Mouse (Mus musculus) E14TG2a.4 (cell line): ENCODE results near the gene Ciita.
A peak's percentile ranks its signal among the peaks of the same experiment; 100 is the strongest.

Source experiments
- H3K27me3 ChIP-seq: 2 replicates; pipeline ENCODE4 v1.6.1; 2014; ENCODE audit warnings: low read length, control low read depth; ENCODE audit not compliant: insufficient read depth
- H3K36me3 ChIP-seq: 2 replicates; pipeline ENCODE4 v1.6.1; 2014; ENCODE audit warnings: low read length, control low read depth; ENCODE audit not compliant: insufficient read depth
- H3K4me1 ChIP-seq: replicated peaks from 2 replicates; pipeline ENCODE4 v1.6.1; 2014; ENCODE audit warnings: low read depth, low read length, control low read depth
- H3K4me3 ChIP-seq: replicated peaks from 2 replicates; pipeline ENCODE4 v1.5.1; 2014; ENCODE audit warnings: mild to moderate bottlenecking, low read length
- H3K9me3 ChIP-seq: 2 replicates; pipeline ENCODE4 v1.6.1; 2014; ENCODE audit warnings: low read length, control low read depth
- CTCF ChIP-seq: conservative IDR thresholded peaks from 2 replicates; pipeline ENCODE4 v1.5.1; 2014; ENCODE audit warnings: low read length
- NANOG ChIP-seq: IDR thresholded peaks from 2 replicates; pipeline ENCODE4 v1.6.1; 2014; ENCODE audit warnings: borderline replicate concordance, low read length, mixed read lengths
- POU5F1 ChIP-seq: IDR thresholded peaks from 2 replicates; pipeline ENCODE4 v1.6.1; 2014; ENCODE audit warnings: low read length, borderline replicate concordance

Ciita gene

GRCm38 (mm10) chr16:10486993-10487392 is 7.1 kb downstream of the Ciita start:
- Histone ChIP-seq H3K4me1 (peaks cover 13% of the 10 kb centered on the region), H3K36me3 (no peaks in the 10 kb centered on the region), H3K27me3 (peaks cover 61% of the 10 kb centered on the region), H3K4me3 (no peak overlapping the region), H3K9me3 (no peaks in the 10 kb centered on the region)
- TF ChIP-seq NANOG (no peak), CTCF (no peak), POU5F1 (no peak)

GRCm38 (mm10) chr16:10487895-10488493 is 8.1 kb downstream of the Ciita start:
- Histone ChIP-seq H3K36me3 (no peaks in the 10 kb centered on the region), H3K27me3 (peaks cover 60% of the 10 kb centered on the region), H3K4me1 (peaks cover 13% of the 10 kb centered on the region), H3K9me3 (no peaks in the 10 kb centered on the region), H3K4me3 (no peak overlapping the region)
- TF ChIP-seq POU5F1, result no peak
- TF ChIP-seq CTCF, result no peak
- no peak for TF ChIP-seq NANOG

DNA sequence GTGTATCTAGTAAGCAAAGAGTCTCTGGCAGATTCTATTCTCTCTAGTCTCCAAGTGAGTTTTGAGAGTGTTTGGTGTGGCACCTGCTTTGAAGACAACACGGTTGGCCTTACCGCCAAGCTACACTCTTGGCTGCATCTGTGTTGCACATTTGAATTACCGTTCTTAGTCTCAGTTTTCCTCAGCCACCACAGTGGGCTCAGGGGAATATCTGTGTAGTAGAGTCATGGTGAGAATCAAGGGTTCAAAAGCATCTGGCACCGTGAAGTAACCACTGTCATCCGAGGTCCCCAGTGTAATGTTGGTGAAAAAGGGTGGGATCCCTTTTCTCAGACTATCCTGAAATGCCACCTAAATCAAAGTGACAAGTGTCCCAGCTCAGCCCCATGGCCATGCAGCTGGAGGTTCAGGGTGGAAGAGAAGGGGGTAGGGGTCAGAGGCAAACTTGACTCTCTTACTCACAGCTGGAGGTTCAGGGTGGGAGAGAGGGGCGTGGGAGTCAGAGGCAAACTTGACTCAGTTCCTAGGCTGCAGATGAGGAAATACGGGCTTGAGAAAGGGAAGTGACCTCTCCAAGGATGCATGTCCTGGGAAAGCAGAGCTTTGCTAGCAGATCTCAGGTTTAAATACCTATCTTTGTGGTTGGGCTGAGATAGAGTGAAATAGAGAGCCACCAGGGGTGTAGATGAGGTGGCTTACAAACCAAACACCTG is 9.1 kb downstream of the Ciita start:
- H3K27me3 ChIP-seq, result peaks cover 59% of the 10 kb centered on the region
- peaks cover 13% of the 10 kb centered on the region for H3K4me1 ChIP-seq
- no peak overlapping the region for H3K4me3 ChIP-seq
- TF ChIP-seq NANOG (no peak), CTCF (no peak), POU5F1 (no peak)
- no peaks in the 10 kb centered on the region for H3K9me3 ChIP-seq
- no peaks in the 10 kb centered on the region for H3K36me3 ChIP-seq

- H3K27me3 ChIP-seq, result peaks cover 60% of the 10 kb centered on the region
Measured at GRCm38 (mm10) chr16:10489483-10489882, 9.6 kb downstream of the Ciita start.

GRCm38 (mm10) chr16:10489904-10490457 is 10.1 kb downstream of the Ciita start:
- H3K4me1 ChIP-seq, result peaks cover 13% of the 10 kb centered on the region
- no peaks in the 10 kb centered on the region for H3K9me3 ChIP-seq
- peak overlapping the region; percentile 60 for H3K4me3 ChIP-seq
- no peak for TF ChIP-seq POU5F1
- no peaks in the 10 kb centered on the region for H3K36me3 ChIP-seq
- H3K27me3 ChIP-seq, result peaks cover 61% of the 10 kb centered on the region

More at GRCm38 (mm10) chr16:10489483-10489882, 9.6 kb downstream of the Ciita start:
- Histone ChIP-seq H3K9me3 (no peaks in the 10 kb centered on the region), H3K4me3 (peak overlapping the region; percentile 60), H3K4me1 (peaks cover 13% of the 10 kb centered on the region), H3K36me3 (no peaks in the 10 kb centered on the region)
- TF ChIP-seq NANOG (no peak), CTCF (no peak), POU5F1 (no peak)

GRCm38 (mm10) chr16:10490503-10491150 is 10.8 kb downstream of the Ciita start:
- no peak for TF ChIP-seq NANOG
- no peak for TF ChIP-seq POU5F1
- no peak for TF ChIP-seq CTCF
- Histone ChIP-seq H3K36me3 (no peaks in the 10 kb centered on the region), H3K9me3 (no peaks in the 10 kb centered on the region), H3K4me3 (no peak overlapping the region), H3K4me1 (peaks cover 13% of the 10 kb centered on the region), H3K27me3 (peaks cover 65% of the 10 kb centered on the region)

- Histone ChIP-seq H3K27me3 (peaks cover 70% of the 10 kb centered on the region), H3K36me3 (no peaks in the 10 kb centered on the region), H3K9me3 (no peaks in the 10 kb centered on the region), H3K4me1 (peaks cover 13% of the 10 kb centered on the region), H3K4me3 (no peak overlapping the region)
- TF ChIP-seq POU5F1 (no peak), NANOG (no peak), CTCF (no peak)
Measured at GRCm38 (mm10) chr16:10491716-10492115, 11.9 kb downstream of the Ciita start.

GRCm38 (mm10) chr16:10492587-10492986 is 12.7 kb downstream of the Ciita start:
- Histone ChIP-seq H3K36me3 (no peaks in the 10 kb centered on the region), H3K9me3 (no peaks in the 10 kb centered on the region), H3K27me3 (peaks cover 63% of the 10 kb centered on the region), H3K4me1 (peaks cover 13% of the 10 kb centered on the region), H3K4me3 (no peak overlapping the region)
- TF ChIP-seq CTCF, result no peak
- TF ChIP-seq POU5F1, result no peak
- no peak for TF ChIP-seq NANOG
